Mouse (Mus musculus) spleen, adult 18-20 months (tissue): Measurements from ENCODE around the gene Pdcd1lg2.
A peak's percentile ranks its signal among the peaks of the same experiment; 100 is the strongest.

ENCODE experiments used
- DNase-seq, 2 experiments: peaks; one replicate each; pipeline ENCODE4 v3.0.0; 2022; ENCODE audit warnings: mixed read lengths in 2 of 2

Gene Pdcd1lg2

GRCm38 (mm10) chr19:29410619-29411018 is at the start of gene Pdcd1lg2:
TSS of gene Pdcd1lg2 (plus strand) at chr19:29410919.
- no peak for DNase-seq

GRCm38 (mm10) chr19:29361468-29362130 is 49.1 kb upstream of the Pdcd1lg2 start:
- DNase-seq = peak; percentile 77

- DNase-seq = no peak
These were observed 48.4 kb upstream of the Pdcd1lg2 start for GRCm38 (mm10) chr19:29362173-29362930.

GRCm38 (mm10) chr19:29363557-29363956 is 47.2 kb upstream of the Pdcd1lg2 start:
- no peak for DNase-seq

GRCm38 (mm10) chr19:29364076-29364475 is 46.6 kb upstream of the Pdcd1lg2 start:
- peak; percentile 27 to 32 for DNase-seq

GRCm38 (mm10) chr19:29365105-29365504 is 45.6 kb upstream of the Pdcd1lg2 start:
- peak; percentile 53 to 68 for DNase-seq

DNA sequence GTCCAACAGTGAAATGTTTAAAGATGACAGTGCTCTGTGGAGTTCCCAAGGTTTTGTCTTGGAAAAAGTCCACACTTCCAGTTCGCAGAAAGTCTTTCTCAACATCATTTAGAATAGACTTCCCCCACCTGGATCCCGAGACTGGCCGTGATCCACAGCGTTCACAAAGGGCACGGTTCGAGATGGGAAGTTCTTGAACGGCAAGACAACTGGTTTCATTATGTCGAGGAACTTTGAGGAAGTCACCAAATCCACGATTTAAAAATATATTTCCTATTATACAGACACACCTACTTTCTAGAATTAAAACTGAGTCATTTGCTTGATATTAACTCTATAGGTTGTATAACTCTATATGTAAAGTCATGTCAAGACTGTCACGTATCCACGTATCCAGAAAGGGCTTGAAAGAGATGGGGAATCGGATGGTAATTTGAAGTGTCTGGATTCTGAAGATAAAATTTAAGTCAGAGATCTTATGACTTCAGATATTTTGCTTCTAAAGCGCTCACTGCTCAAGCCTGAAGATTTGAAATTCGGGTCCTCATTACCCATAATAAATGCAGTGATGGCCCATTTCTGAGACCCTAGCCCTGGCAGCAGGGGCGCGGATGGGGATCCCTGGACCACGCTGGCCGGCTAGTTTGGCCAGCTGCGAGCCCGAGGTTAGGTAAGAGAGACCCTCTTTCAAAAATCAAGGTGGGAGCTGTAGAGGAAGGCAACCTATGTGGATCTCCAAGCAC is 44.3 kb upstream of the Pdcd1lg2 start:
- DNase-seq = no peak

DNA sequence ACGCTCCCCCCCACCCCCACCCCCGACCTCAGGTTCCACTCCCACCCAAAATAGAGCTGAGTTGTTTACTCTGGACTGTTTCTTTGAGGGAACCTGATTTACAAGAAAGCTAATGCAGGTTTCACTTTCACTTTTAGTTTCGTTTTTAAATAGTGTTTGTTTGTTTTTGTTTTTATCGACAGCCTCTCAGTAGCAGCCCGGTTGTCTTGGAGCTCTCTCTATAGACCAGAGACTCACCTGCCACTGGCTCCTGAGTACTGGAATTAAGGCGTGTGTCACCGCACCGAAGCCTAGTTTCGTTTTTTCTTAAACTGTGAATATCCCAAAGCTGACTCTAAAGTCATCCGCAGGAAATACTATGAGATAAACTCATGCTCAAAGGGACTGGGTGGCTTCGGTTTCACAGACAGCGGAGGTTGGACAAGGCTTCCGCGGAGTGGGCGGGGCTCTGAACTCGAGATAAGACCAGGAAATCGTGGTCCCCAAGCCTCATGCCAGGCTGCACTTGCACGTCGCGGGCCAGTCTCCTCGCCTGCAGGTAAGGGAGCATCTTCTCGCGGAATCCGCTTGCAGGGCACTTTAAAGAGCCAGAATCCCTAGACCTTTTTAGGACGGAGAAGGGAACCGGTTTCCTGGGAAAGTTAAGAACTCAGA is 43.6 kb upstream of the Pdcd1lg2 start, which contains the start of the genes Plgrkt and Cd274:
Gene Plgrkt (minus strand): TSS at position 422 of the 654 bp plus-strand sequence.
Gene Cd274 (plus strand): TSS at position 487 of the 654 bp plus-strand sequence.
- peak; percentile 82 to 86 for DNase-seq

DNA sequence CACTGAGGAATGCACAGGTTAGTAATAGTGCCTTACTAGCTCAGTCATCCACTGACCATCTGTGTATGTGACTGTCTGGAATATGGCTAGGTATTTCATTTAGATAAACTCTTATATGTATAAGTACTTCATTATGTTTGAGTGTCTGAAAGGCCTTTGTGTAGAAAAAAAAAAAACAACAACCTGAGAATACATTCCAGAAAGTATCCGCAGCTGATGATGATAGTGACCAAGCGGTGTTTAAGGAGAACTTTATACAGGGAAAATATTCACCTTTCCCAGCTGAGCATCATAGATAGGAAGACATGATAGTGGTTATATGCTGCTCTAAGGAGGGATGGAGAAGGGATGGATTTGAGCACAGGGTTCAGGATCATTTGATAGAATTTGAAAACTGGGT is 42.7 kb upstream of the Pdcd1lg2 start:
- no peak for DNase-seq

- DNase-seq = peak in 1 of 2 experiments; percentile 25
These were observed 41.9 kb upstream of the Pdcd1lg2 start for GRCm38 (mm10) chr19:29368671-29369309.

GRCm38 (mm10) chr19:29370112-29370511 is 40.6 kb upstream of the Pdcd1lg2 start:
- no peak for DNase-seq

DNA sequence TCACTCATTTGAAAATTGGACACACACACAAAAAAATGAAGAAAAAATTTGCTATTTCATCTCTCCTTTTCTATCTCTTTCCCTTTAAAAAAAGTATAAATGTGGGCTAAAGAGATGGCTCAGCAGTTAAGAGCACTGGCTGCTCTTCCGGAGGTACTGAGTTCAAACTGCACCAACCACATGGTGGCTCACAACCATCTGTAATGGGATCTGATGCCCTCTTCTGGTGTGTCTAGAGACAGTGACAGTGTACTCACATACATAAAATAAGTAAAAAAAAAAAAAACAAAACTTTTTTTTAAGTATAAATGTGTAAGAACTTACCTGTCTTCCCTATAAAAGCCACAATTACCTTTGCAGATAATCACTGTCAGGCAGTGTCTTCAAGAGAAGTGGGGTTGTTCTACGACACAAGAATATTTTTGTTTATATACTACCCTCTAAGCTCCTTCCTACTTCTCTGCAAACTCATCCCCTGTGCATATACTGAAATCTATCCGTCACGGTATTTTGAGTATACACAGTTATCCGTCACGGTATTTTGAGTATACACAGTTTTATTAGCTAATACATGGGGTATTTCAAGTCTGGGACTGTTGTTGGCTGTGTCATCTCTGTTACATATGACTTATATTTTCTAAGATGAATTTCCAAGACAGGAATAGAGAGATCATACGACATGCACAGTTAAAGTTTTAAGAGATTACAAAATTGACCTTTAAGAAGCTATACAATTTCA is 40.0 kb upstream of the Pdcd1lg2 start:
- DNase-seq = no peak

DNA sequence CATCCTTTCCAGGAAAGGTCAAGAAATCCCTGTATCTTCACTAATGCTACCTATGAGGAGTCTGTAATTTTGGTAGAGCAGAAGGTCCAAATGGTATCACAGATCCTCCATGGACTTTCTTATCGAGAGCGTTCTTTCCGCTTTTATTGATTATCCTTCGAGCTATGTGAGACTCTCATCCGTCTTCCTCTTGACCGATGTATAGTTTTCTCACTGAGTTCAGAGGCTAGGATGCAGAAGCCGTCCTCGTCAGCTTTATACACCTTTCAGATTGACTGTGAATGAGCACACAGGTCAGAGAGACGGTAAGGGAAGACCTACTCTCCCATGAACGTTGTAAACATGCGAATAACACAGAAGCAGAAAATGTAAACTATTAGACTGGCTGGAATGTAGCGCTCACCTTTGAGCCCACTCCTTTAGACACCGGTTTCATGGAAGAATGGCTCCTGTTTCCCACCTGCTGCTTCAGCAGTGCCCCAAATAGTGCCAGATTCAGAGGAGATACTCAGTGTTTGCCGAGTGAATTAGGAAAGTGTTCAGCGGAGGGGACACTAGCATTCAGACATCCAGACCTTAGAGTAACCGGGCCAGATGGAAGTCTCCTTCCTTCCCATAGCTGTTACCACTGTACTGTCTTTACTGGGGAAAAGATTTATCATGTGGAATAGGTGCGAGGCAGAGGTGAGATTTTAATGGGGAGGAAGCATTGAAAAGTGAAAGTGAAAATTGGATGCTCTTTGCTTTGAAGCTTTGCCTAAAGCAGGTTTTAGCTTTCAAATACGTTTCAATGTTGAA is 39.2 kb upstream of the Pdcd1lg2 start:
- peak in 1 of 2 experiments; percentile 27 for DNase-seq

DNA sequence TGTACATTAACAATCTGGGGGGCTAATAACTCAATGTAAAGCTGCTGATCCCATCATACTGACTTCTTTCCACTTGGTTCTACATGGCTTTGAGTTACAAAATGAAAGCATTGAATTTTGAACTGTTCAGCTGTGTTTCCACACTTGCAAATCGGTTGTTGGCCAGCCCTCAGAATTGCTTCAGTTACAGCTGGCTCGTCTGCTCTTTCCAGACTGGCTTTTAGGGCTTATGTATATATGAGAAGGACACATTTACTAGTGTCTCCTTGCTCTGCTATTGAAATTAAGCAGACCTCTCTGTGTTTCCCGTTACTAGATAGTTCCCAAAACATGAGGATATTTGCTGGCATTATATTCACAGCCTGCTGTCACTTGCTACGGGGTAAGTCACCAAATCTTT is 38.6 kb upstream of the Pdcd1lg2 start:
- DNase-seq = no peak

- DNase-seq = no peak
These were observed 38.1 kb upstream of the Pdcd1lg2 start for GRCm38 (mm10) chr19:29372621-29373020.

- DNase-seq = no peak
These were observed 37.3 kb upstream of the Pdcd1lg2 start for GRCm38 (mm10) chr19:29373438-29373837.

DNA sequence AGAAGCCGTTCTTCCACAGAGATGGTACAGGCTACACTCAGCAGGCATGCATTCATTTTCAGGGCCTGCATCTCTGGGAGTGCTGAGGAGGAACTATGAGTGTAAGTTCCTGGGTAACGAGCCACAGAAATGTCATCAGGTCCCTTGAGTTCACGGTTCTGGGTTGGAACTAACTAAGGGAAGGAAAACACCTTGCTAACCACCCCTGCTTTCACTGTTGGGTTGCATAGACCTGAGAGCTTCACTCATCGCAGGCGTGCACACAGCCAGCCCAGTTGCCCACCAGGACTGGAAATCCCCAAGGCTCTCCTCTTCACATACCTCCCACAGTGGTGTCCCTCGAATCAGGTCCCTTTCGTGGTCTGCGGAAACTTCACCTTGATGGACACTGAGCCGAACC is 35.8 kb upstream of the Pdcd1lg2 start:
- DNase-seq = no peak

- no peak for DNase-seq
These were observed 34.3 kb upstream of the Pdcd1lg2 start for GRCm38 (mm10) chr19:29376382-29376781.

DNA sequence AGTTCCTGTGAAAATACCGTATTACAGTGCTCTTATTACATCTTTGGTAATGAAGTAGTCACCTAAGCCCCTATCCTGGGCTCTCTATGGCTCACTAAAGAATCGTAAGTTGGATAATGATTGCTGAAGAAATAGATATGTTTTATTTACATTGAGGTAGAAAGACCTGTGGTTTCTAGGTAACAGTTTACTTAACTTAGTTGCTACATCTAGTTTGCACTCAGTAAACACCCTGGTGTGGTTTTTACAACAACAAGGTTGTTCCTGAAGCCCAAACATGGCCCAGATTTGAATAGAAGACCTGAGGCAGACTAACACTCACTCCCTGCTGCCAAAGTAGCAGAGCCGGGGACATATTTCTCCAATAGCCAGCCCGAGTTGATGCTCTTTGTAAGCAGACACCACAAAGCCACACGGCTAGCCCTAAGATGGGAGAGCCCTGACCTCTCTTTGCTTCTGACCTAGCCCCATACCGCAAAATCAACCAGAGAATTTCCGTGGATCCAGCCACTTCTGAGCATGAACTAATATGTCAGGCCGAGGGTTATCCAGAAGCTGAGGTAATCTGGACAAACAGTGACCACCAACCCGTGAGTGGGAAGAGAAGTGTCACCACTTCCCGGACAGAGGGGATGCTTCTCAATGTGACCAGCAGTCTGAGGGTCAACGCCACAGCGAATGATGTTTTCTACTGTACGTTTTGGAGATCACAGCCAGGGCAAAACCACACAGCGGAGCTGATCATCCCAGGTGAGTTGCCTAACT is 30.7 kb upstream of the Pdcd1lg2 start:
- no peak for DNase-seq

GRCm38 (mm10) chr19:29383368-29383767 is 27.4 kb upstream of the Pdcd1lg2 start:
- no peak for DNase-seq
